Mouse (Mus musculus) neural tube, embryonic 14.5 days (tissue): Measurements from ENCODE around the gene Gm14180. TPM values are rescaled to one million over a fixed set of nuclear protein-coding genes. Genes with fewer than 3 reads are reported as not detected.
"Not testable (repeated sequence)": the region's sequence is repeated elsewhere in the genome, so short reads cannot be mapped to it uniquely, and the experiment has no call there.

ENCODE experiments used
- ATAC-seq: fragments of 200-750 bp; cut with Nextera tagmentation; 2 replicates; pipeline ENCODE4 v1.8.0; 2017; ENCODE audit warnings: low read depth, mild to moderate bottlenecking, moderate TSS enrichment, moderate library complexity
- H3K27ac ChIP-seq: fragments of 300-500 bp; sonication (generic); 2 replicates; pipeline ENCODE4 v1.5.1; 2014; ENCODE audit warnings: low read depth, mild to moderate bottlenecking, control low read depth, low read length, moderate library complexity, mixed read lengths
- H3K27me3 ChIP-seq: fragments of 300-500 bp; sonication (generic); 2 replicates; pipeline ENCODE4 v1.6.1; 2014; ENCODE audit warnings: low read length; ENCODE audit not compliant: control insufficient read depth, insufficient read depth
- H3K36me3 ChIP-seq: fragments of 300-500 bp; sonication (generic); 2 replicates; pipeline ENCODE4 v1.6.1; 2014; ENCODE audit warnings: low read length, mixed read lengths; ENCODE audit not compliant: control insufficient read depth, insufficient read depth
- H3K4me1 ChIP-seq: fragments of 300-500 bp; sonication (generic); 2 replicates; pipeline ENCODE4 v1.6.1; 2014; ENCODE audit warnings: low read length; ENCODE audit not compliant: control insufficient read depth, insufficient read depth
- H3K4me2 ChIP-seq: fragments of 300-500 bp; sonication (generic); 2 replicates; pipeline ENCODE4 v1.6.1; 2014; ENCODE audit warnings: mild to moderate bottlenecking, low read depth, low read length, control low read depth
- H3K4me3 ChIP-seq: fragments of 300-500 bp; sonication (generic); 2 replicates; pipeline ENCODE4 v1.5.1; 2014; ENCODE audit warnings: low read depth, low read length, control low read depth, mixed read lengths
- H3K9ac ChIP-seq: fragments of 300-500 bp; sonication (generic); replicated peaks from 2 replicates; pipeline ENCODE4 v1.6.1; 2014; ENCODE audit warnings: low read depth, mild to moderate bottlenecking, control low read depth, low read length, mixed read lengths
- H3K9me3 ChIP-seq: fragments of 300-500 bp; sonication (generic); 2 replicates; pipeline ENCODE4 v1.6.1; 2016; ENCODE audit warnings: low read length; ENCODE audit not compliant: control insufficient read depth
- WGBS: fragments of 180-500 bp; shearing (Covaris S2); extraction: QIAGEN DNeasy Blood & Tissue Kit; methylation state at CpG from one replicate; pipeline ENCODE4 v1.1.7; 2014; 5-methylcytosine and 5-hydroxymethylcytosine counted together
- polyA plus RNA-seq: library from polyadenylated mRNA; unstranded; fragments of >200 nt; fragmentation: Nextera tagmentation; extraction: Ambion mirVana; gene quantifications from 2 replicates; pipeline ENCODE4 v1.2.1, GENCODE M21; 2014

Gene Gm14180
- polyA plus RNA-seq, 1 experiment from 2014 or later, result not detected

DNA sequence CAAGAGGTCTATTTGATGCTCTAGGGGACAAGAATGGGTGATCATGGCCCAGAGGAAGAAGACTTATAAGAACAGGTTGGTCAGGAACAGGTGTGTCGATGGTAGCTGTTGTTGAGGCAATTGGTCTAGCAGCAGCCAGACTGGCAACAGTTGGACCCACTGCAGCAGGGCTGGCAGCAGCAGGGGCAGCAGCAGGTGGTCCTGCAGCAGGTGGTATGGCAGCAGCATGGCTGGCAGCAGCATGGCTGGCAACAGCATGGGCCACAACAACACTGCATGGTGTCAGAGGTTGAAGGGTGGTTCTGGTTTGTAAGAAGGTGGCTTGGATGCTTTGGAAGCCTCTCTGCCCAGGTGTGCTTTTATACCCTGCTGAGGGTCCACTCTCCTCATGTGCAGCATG, 43.6 kb downstream of the Gm14180 start, which contains the start of gene Gm14190:
Gm14190 (minus strand) TSS at position 278 of the 400 bp plus-strand sequence.
- Histone ChIP-seq H3K4me1 (no peaks in the 10 kb centered on the region), H3K4me2 (no peak within 1 kb of the TSS), H3K4me3 (no peak within 1 kb of the TSS), H3K36me3 (no peaks in the 10 kb centered on the region), H3K27me3 (no peaks in the 10 kb centered on the region), H3K9me3 (no peaks in the 10 kb centered on the region), H3K9ac (no peak within 1 kb of the TSS), H3K27ac (no peak within 1 kb of the TSS)
- 100% methylated on average over 1 of the region's 1 CpGs for WGBS
- no peak for ATAC-seq

GRCm38 (mm10) chr11:99685235-99685634, 48.9 kb downstream of the Gm14180 start:
- not testable (repeated sequence) for H3K4me2 ChIP-seq, H3K4me1 ChIP-seq, H3K9ac ChIP-seq, H3K9me3 ChIP-seq, H3K4me3 ChIP-seq, ATAC-seq, H3K36me3 ChIP-seq, H3K27me3 ChIP-seq, H3K27ac ChIP-seq
- WGBS, result 83% methylated on average over 1 of the region's 1 CpGs

Other genes with a start within 250 kb of the Gm14180 start
- gene Krt23, start 241.2 kb downstream of the Gm14180 start, polyA plus RNA-seq, result 0.22 TPM in 1 of 2 replicates, not detected in the other
- not detected in 2 replicates for gene Krt39, start 213.0 kb downstream of the Gm14180 start, polyA plus RNA-seq
- gene Krt40, start 191.1 kb downstream of the Gm14180 start, polyA plus RNA-seq, result not detected in 2 replicates
- not detected in 2 replicates for gene Krtap3-3, start 183.4 kb downstream of the Gm14180 start, polyA plus RNA-seq
- not detected in 2 replicates for gene Krtap3-2, start 177.4 kb downstream of the Gm14180 start, polyA plus RNA-seq
- gene Gm11939, start 174.8 kb downstream of the Gm14180 start, polyA plus RNA-seq, result not detected in 2 replicates
- not detected in 2 replicates for gene Krtap3-1, start 167.7 kb downstream of the Gm14180 start, polyA plus RNA-seq
- not detected in 2 replicates for gene Krtap1-5, start 153.3 kb downstream of the Gm14180 start, polyA plus RNA-seq
- gene Krtap1-4, start 150.6 kb downstream of the Gm14180 start, polyA plus RNA-seq, result not detected in 2 replicates
- gene Krtap1-3, start 143.0 kb downstream of the Gm14180 start, polyA plus RNA-seq, result not detected in 2 replicates
- gene Krtap9-3, start 136.2 kb downstream of the Gm14180 start, polyA plus RNA-seq, result not detected in 2 replicates
- not detected in 2 replicates for gene Gm11938, start 131.0 kb downstream of the Gm14180 start, polyA plus RNA-seq
- gene Gm11937, start 124.1 kb downstream of the Gm14180 start, polyA plus RNA-seq, result not detected in 2 replicates
- gene Krtap2-4, start 119.4 kb downstream of the Gm14180 start, polyA plus RNA-seq, result not detected in 2 replicates
- not detected in 2 replicates for gene Gm11562, start 113.9 kb downstream of the Gm14180 start, polyA plus RNA-seq
- gene Krtap4-1, start 106.1 kb downstream of the Gm14180 start, polyA plus RNA-seq, result not detected in 2 replicates
- gene Krtap4-2, start 99.2 kb downstream of the Gm14180 start, polyA plus RNA-seq, result not detected in 2 replicates
- gene Krtap4-7, start 90.2 kb downstream of the Gm14180 start, polyA plus RNA-seq, result not detected in 2 replicates
- gene Gm11555, start 84.1 kb downstream of the Gm14180 start, polyA plus RNA-seq, result not detected in 2 replicates
- not detected in 2 replicates for gene Gm11563, start 75.3 kb downstream of the Gm14180 start, polyA plus RNA-seq
- not detected in 2 replicates for gene Krtap4-6, start 68.3 kb downstream of the Gm14180 start, polyA plus RNA-seq
- gene Gm14190, start 43.5 kb downstream of the Gm14180 start, polyA plus RNA-seq, result not detected in 2 replicates
- gene Gm11595, start 38.6 kb upstream of the Gm14180 start, polyA plus RNA-seq, result not detected in 2 replicates
- gene Krtap4-8, start 46.4 kb upstream of the Gm14180 start, polyA plus RNA-seq, result not detected in 2 replicates
- not detected in 2 replicates for gene Krtap4-9, start 50.9 kb upstream of the Gm14180 start, polyA plus RNA-seq
- not detected in 2 replicates for gene Gm11596, start 59.2 kb upstream of the Gm14180 start, polyA plus RNA-seq
- not detected in 2 replicates for gene Gm11569, start 64.6 kb upstream of the Gm14180 start, polyA plus RNA-seq
- not detected in 2 replicates for gene Gm11554, start 70.2 kb upstream of the Gm14180 start, polyA plus RNA-seq
- not detected in 2 replicates for gene Krtap4-13, start 75.6 kb upstream of the Gm14180 start, polyA plus RNA-seq
- gene Gm11564, start 81.4 kb upstream of the Gm14180 start, polyA plus RNA-seq, result not detected in 2 replicates
- not detected in 2 replicates for gene 2300003K06Rik, start 103.8 kb upstream of the Gm14180 start, polyA plus RNA-seq
- not detected in 2 replicates for gene Krtap4-16, start 117.3 kb upstream of the Gm14180 start, polyA plus RNA-seq
- gene Gm11568, start 123.6 kb upstream of the Gm14180 start, polyA plus RNA-seq, result not detected in 2 replicates
- gene Gm11559, start 130.2 kb upstream of the Gm14180 start, polyA plus RNA-seq, result not detected in 2 replicates
- gene Krtap9-1, start 139.1 kb upstream of the Gm14180 start, polyA plus RNA-seq, result not detected in 2 replicates
- not detected in 2 replicates for gene Gm11567, start 144.9 kb upstream of the Gm14180 start, polyA plus RNA-seq
- not detected in 2 replicates for gene Krtap31-1, start 173.6 kb upstream of the Gm14180 start, polyA plus RNA-seq
- not detected in 2 replicates for gene Gm11565, start 180.5 kb upstream of the Gm14180 start, polyA plus RNA-seq
- not detected in 2 replicates for gene Krtap31-2, start 202.0 kb upstream of the Gm14180 start, polyA plus RNA-seq
- not detected in 2 replicates for gene Krtap9-5, start 214.2 kb upstream of the Gm14180 start, polyA plus RNA-seq
- gene Krtap29-1, start 244.8 kb upstream of the Gm14180 start, polyA plus RNA-seq, result not detected in 2 replicates